Mouse (Mus musculus): ENCODE results near the gene Mcm7. TPM values are rescaled to one million over a fixed set of nuclear protein-coding genes. Genes with fewer than 3 reads are reported as not detected.
A peak's percentile ranks its signal among the peaks of the same experiment; 100 is the strongest.

Gene Mcm7
- polyA plus RNA-seq, 1 experiment = 16.5 TPM

GRCm38 (mm10) chr5:138155443-138155976, 16.7 kb downstream of the Mcm7 start, which contains the start of gene Zfp113:
Gene Zfp113 (minus strand): TSS chr5:138155744.
- H3K4me1 ChIP-seq (ENCODE audit: control insufficient read depth, insufficient read depth, low read length) = 0 out of 2 replicates have a peak, but pooled peaks cover 4% of the 10 kb centered on the region
- DNase-seq = peak; percentile 97
- peak within 1 kb of the TSS; percentile 48 for H3K27ac ChIP-seq (ENCODE audit: insufficient read depth, low read depth, low read length)
- H3K36me3 ChIP-seq (ENCODE audit: control insufficient read depth, insufficient read depth, low read length) = peaks cover 4% of the 10 kb centered on the region
- WGBS = under 1% methylated on average over 31 of the region's 31 CpGs
- peak; percentile 98; the same call in 1 of the 2 replicates for TF ChIP-seq CTCF (conservative IDR thresholded peaks at IDR 0.05; ENCODE audit: insufficient read depth, insufficient read length, low read depth, low read length)
- TF ChIP-seq POLR2A (IDR thresholded peaks at IDR 0.05; ENCODE audit: low read depth, low read length) = no peak
- H3K4me3 ChIP-seq (ENCODE audit: insufficient read depth, low read depth, low read length) = peak within 1 kb of the TSS; percentile 64
- H3K27me3 ChIP-seq (replicated peaks; ENCODE audit: control insufficient read depth, insufficient read depth, low read length) = no peaks in the 10 kb centered on the region

GRCm38 (mm10) chr5:138154390-138154789, 17.8 kb downstream of the Mcm7 start:
- H3K27me3 ChIP-seq (replicated peaks; ENCODE audit: control insufficient read depth, insufficient read depth, low read length) = no peaks in the 10 kb centered on the region
- H3K4me1 ChIP-seq (ENCODE audit: control insufficient read depth, insufficient read depth, low read length) = 0 out of 2 replicates have a peak, but pooled peaks cover 4% of the 10 kb centered on the region
- no peak for DNase-seq
- H3K4me3 ChIP-seq (ENCODE audit: insufficient read depth, low read depth, low read length) = no peak overlapping the region
- WGBS = 79% methylated on average over 3 of the region's 3 CpGs
- TF ChIP-seq POLR2A (IDR thresholded peaks at IDR 0.05; ENCODE audit: low read depth, low read length) = no peak
- TF ChIP-seq CTCF (conservative IDR thresholded peaks at IDR 0.05; ENCODE audit: insufficient read depth, insufficient read length, low read depth, low read length) = no peak
- H3K36me3 ChIP-seq (ENCODE audit: control insufficient read depth, insufficient read depth, low read length) = peaks cover 7% of the 10 kb centered on the region
- H3K27ac ChIP-seq (ENCODE audit: insufficient read depth, low read depth, low read length) = no peak overlapping the region

GRCm38 (mm10) chr5:138138585-138138984, 33.6 kb downstream of the Mcm7 start:
- no peak for DNase-seq
- Histone ChIP-seq H3K27ac (ENCODE audit: insufficient read depth, low read depth, low read length) (no peak overlapping the region), H3K4me3 (ENCODE audit: insufficient read depth, low read depth, low read length) (no peak overlapping the region), H3K27me3 (replicated peaks; ENCODE audit: control insufficient read depth, insufficient read depth, low read length) (no peaks in the 10 kb centered on the region), H3K36me3 (ENCODE audit: control insufficient read depth, insufficient read depth, low read length) (no peaks in the 10 kb centered on the region; the same call in 1 of the 2 replicates), H3K4me1 (ENCODE audit: control insufficient read depth, insufficient read depth, low read length) (no peaks in the 10 kb centered on the region; the same call in 1 of the 2 replicates)
- WGBS = 52% methylated on average over 4 of the region's 4 CpGs
- TF ChIP-seq CTCF (conservative IDR thresholded peaks at IDR 0.05; ENCODE audit: insufficient read depth, insufficient read length, low read depth, low read length) (no peak), POLR2A (IDR thresholded peaks at IDR 0.05; ENCODE audit: low read depth, low read length) (no peak)

- Histone ChIP-seq H3K27ac (ENCODE audit: insufficient read depth, low read depth, low read length) (0 out of 2 replicates have a peak overlapping the region, but pooled peaks have one; percentile 4), H3K4me3 (ENCODE audit: insufficient read depth, low read depth, low read length) (no peak overlapping the region), H3K36me3 (ENCODE audit: control insufficient read depth, insufficient read depth, low read length) (no peaks in the 10 kb centered on the region; the same call in 1 of the 2 replicates), H3K4me1 (ENCODE audit: control insufficient read depth, insufficient read depth, low read length) (no peaks in the 10 kb centered on the region; the same call in 1 of the 2 replicates), H3K27me3 (replicated peaks; ENCODE audit: control insufficient read depth, insufficient read depth, low read length) (no peaks in the 10 kb centered on the region)
- peak; percentile 74 for DNase-seq
- peak; percentile 53 for TF ChIP-seq CTCF (conservative IDR thresholded peaks at IDR 0.05; ENCODE audit: insufficient read depth, insufficient read length, low read depth, low read length)
- TF ChIP-seq POLR2A (IDR thresholded peaks at IDR 0.05; ENCODE audit: low read depth, low read length) = no peak
- WGBS = 38% methylated on average over 8 of the region's 8 CpGs
Observed at GRCm38 (mm10) chr5:138137935-138138549, 34.2 kb downstream of the Mcm7 start.

GRCm38 (mm10) chr5:138137257-138137656, 35.0 kb downstream of the Mcm7 start:
- H3K4me3 ChIP-seq (ENCODE audit: insufficient read depth, low read depth, low read length) = no peak overlapping the region
- no peaks in the 10 kb centered on the region; the same call in 1 of the 2 replicates for H3K36me3 ChIP-seq (ENCODE audit: control insufficient read depth, insufficient read depth, low read length)
- H3K27me3 ChIP-seq (replicated peaks; ENCODE audit: control insufficient read depth, insufficient read depth, low read length) = no peaks in the 10 kb centered on the region
- no peak for DNase-seq
- TF ChIP-seq POLR2A (IDR thresholded peaks at IDR 0.05; ENCODE audit: low read depth, low read length) (no peak), CTCF (conservative IDR thresholded peaks at IDR 0.05; ENCODE audit: insufficient read depth, insufficient read length, low read depth, low read length) (no peak)
- WGBS = 57% methylated on average over 4 of the region's 4 CpGs
- H3K4me1 ChIP-seq (ENCODE audit: control insufficient read depth, insufficient read depth, low read length) = no peaks in the 10 kb centered on the region; the same call in 1 of the 2 replicates
- H3K27ac ChIP-seq (ENCODE audit: insufficient read depth, low read depth, low read length) = no peak overlapping the region

GRCm38 (mm10) chr5:138132425-138133064, 39.7 kb downstream of the Mcm7 start:
- no peaks in the 10 kb centered on the region for H3K27me3 ChIP-seq (replicated peaks; ENCODE audit: control insufficient read depth, insufficient read depth, low read length)
- no peaks in the 10 kb centered on the region for H3K4me1 ChIP-seq (ENCODE audit: control insufficient read depth, insufficient read depth, low read length)
- DNase-seq = peak; percentile 77
- H3K36me3 ChIP-seq (ENCODE audit: control insufficient read depth, insufficient read depth, low read length) = peaks cover 6% of the 10 kb centered on the region
- 52% methylated on average over 5 of the region's 5 CpGs for WGBS
- H3K27ac ChIP-seq (ENCODE audit: insufficient read depth, low read depth, low read length) = peak overlapping the region; percentile 47; the same call in 1 of the 2 replicates
- TF ChIP-seq CTCF (conservative IDR thresholded peaks at IDR 0.05; ENCODE audit: insufficient read depth, insufficient read length, low read depth, low read length) (no peak), POLR2A (IDR thresholded peaks at IDR 0.05; ENCODE audit: low read depth, low read length) (no peak)
- H3K4me3 ChIP-seq (ENCODE audit: insufficient read depth, low read depth, low read length) = no peak overlapping the region

- TF ChIP-seq CTCF (conservative IDR thresholded peaks at IDR 0.05; ENCODE audit: insufficient read depth, insufficient read length, low read depth, low read length) (no peak), POLR2A (IDR thresholded peaks at IDR 0.05; ENCODE audit: low read depth, low read length) (no peak)
- no peaks in the 10 kb centered on the region for H3K27me3 ChIP-seq (replicated peaks; ENCODE audit: control insufficient read depth, insufficient read depth, low read length)
- DNase-seq = no peak
- no peaks in the 10 kb centered on the region for H3K36me3 ChIP-seq (ENCODE audit: control insufficient read depth, insufficient read depth, low read length)
- peaks cover 10% of the 10 kb centered on the region; the same call in 1 of the 2 replicates for H3K4me1 ChIP-seq (ENCODE audit: control insufficient read depth, insufficient read depth, low read length)
- H3K27ac ChIP-seq (ENCODE audit: insufficient read depth, low read depth, low read length) = peak overlapping the region; percentile 81; the same call in 1 of the 2 replicates
- WGBS = 28% methylated on average over 3 of the region's 3 CpGs
- H3K4me3 ChIP-seq (ENCODE audit: insufficient read depth, low read depth, low read length) = peak overlapping the region; percentile 1; the same call in 1 of the 2 replicates
Observed at GRCm38 (mm10) chr5:138118041-138118440, 54.2 kb downstream of the Mcm7 start.

Data from kidney, adult 2 months (tissue).